Mouse (Mus musculus): Measurements from ENCODE around the gene Iqgap1.

- TF ChIP-seq CTCF (conservative IDR thresholded peaks at IDR 0.05; ENCODE audit: insufficient read depth, insufficient read length, low read depth, low read length) (no peak), POLR2A (IDR thresholded peaks at IDR 0.05; ENCODE audit: low read depth, low read length) (no peak)
Observed at GRCm38 (mm10) chr7:80853218-80853617, 27.4 kb upstream of the Iqgap1 start.
